Mouse (Mus musculus) brain, adult 2 months (tissue): ENCODE data around the gene Gm38392.
A peak's percentile ranks its signal among the peaks of the same experiment; 100 is the strongest.

ENCODE experiments used
- DNase-seq: peaks from one replicate; pipeline ENCODE4 v3.0.0; 2011; ENCODE audit warnings: low read depth, low spot score

Gene Gm38392

DNA sequence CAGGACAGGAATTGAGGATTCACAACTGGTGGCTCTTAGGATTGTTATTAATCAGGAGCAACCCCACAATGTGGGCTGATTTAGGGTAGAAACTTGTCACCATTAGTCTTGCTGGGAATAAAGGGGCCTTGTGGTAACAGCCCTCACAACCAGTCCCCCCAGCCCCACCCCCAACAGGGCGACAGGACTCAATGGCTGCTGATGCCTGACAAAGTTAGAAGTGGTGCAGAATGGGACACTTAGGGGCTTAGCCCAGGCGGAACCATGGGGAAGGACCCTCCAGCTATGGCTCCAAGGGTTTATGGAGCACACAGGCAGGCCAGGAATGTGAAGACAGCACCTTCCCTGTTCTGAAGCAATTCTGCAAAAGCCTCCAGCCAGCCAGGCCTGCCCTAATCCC, 51.4 kb downstream of the Gm38392 start:
- no peak for DNase-seq

DNA sequence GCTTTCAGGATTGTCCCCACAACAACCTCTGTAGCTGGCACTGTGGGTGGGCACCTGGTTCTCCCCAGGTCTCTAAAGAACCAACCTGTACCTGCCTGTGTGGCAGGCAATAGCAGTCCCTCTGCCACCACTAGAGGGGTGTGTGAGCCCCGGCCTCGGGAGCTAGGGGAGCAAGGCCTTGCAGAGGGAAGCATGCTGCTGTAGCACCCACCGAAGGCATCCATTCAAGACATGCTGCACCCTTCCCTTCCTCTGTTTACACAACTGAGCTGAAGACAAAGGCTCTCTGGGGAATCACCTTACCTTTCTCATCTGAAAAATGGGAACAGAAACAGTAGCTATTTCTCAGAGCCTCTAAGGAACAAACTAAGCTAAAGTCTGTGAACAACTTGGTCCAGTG, 51.8 kb downstream of the Gm38392 start:
- DNase-seq, result peak; percentile 61

GRCm38 (mm10) chr3:88234041-88234440, 53.0 kb downstream of the Gm38392 start:
- no peak for DNase-seq

- DNase-seq, result no peak
Observed at GRCm38 (mm10) chr3:88232851-88233649, 54.0 kb downstream of the Gm38392 start.

DNA sequence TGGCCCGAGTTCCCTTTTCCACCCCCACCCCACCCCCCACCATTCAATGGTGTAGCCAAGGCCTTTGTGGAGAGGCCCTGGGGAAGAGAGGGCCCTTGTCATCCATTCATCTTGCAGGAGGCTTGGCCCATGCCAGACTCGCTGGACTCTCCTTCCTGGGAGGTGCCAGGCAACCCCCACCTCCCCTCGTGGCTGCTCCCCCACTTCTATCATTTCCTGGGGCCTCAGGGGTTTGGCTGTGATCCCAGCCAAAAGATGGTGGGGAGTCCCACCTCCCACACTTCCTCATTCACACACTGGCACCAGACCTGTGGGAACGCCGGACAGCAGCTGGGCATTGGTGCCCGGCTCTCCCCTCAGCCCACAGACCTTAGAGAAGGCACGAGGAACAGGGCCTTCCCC, 54.7 kb downstream of the Gm38392 start:
- peak; percentile 76 for DNase-seq

- peak; percentile 62 for DNase-seq
Observed at GRCm38 (mm10) chr3:88231061-88231641, 55.9 kb downstream of the Gm38392 start.

- peak; percentile 73 for DNase-seq
Observed at GRCm38 (mm10) chr3:88230262-88231047, 56.6 kb downstream of the Gm38392 start.

DNA sequence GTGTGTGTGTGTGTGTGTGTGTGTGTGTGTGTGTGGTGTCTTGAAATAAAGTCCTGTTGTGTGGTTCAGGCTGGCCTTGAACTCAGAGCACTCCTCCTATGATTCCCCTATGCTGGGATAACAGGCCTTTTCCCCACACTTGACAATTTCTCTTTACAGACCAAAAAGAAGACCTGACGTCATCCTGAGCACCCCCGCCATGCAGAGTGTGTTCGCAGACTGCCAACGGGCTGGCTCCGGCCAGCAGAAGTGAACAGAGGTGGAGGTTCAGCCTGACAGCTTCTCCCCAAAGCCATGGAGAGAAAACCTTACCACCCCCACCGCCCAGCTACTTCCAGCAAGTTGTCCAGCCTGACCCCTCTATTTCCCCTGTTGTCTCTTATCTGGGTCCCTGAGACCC, 57.5 kb downstream of the Gm38392 start:
- no peak for DNase-seq

GRCm38 (mm10) chr3:88228906-88229305, 58.1 kb downstream of the Gm38392 start:
- peak; percentile 75 for DNase-seq

GRCm38 (mm10) chr3:88227976-88228375, 59.0 kb downstream of the Gm38392 start:
- no peak for DNase-seq

GRCm38 (mm10) chr3:88227260-88227659, 59.8 kb downstream of the Gm38392 start:
- no peak for DNase-seq

DNA sequence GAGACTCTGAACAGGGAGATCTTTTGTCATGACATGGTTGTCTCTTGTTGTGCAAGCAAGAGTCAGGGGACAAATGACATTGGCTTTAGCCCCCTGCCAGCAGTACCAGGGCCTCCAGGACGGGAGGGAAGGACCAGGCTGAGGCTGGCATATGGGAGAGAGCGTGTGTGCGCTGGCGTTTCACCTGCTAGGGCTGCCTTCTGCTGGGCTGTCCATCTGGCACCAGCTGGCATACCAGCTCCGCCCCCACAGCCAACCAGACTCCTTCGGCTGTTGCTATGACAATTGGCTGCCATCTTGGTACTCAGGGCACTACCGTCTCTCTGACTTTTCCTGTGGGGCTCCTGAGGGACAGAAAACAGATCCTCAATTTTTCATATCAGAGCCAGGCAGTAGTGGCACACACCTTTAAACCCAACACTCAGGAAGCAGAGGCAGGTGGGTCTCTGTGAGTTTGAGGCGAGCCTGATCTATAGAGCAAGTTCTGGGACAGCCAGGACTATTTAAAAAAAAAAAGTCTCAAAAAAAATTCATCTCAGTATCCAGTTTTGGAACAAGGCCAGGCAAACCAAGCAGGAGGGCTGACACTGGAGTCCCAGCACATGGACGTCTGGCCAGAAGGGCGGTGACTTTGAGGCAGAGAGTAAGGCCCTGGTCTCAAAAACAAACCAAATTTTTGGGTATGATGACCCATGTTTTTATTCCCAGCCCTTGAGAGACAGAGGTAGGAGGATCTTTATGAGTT, 60.7 kb downstream of the Gm38392 start:
- peak; percentile 97 for DNase-seq

GRCm38 (mm10) chr3:88224929-88225328, 62.1 kb downstream of the Gm38392 start:
- no peak for DNase-seq

DNA sequence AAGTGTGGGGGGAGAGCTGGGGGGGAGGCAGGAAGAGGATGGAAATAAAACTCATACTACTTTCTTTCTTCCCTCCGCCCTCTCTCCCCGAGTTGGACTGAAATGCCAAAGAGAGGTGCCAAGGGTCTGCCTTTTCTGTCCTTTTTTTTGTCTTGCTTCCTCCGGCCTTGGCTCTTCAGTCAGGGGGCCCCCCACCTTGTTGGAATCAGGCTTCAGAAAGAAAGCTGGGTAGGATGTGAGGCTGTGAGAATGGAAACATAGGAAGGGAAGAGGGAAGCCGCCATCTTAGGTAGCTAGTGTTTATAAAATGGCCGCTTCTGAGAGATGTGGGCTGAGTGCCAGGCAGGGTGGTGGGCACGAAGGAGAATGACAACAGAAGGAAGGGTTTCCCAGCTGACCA, 64.6 kb downstream of the Gm38392 start:
- no peak for DNase-seq

- DNase-seq, result peak; percentile 93
Observed at GRCm38 (mm10) chr3:88221519-88222390, 65.3 kb downstream of the Gm38392 start.

- no peak for DNase-seq
Observed at GRCm38 (mm10) chr3:88220842-88221241, 66.2 kb downstream of the Gm38392 start.

- DNase-seq, result no peak
Observed at GRCm38 (mm10) chr3:88219940-88220339, 67.1 kb downstream of the Gm38392 start.

GRCm38 (mm10) chr3:88217679-88218078, 69.3 kb downstream of the Gm38392 start:
- no peak for DNase-seq

- peak; percentile 81 for DNase-seq
Observed at GRCm38 (mm10) chr3:88216534-88217326, 70.3 kb downstream of the Gm38392 start.

- no peak for DNase-seq
Observed at GRCm38 (mm10) chr3:88216116-88216515, 70.9 kb downstream of the Gm38392 start.
